Mouse (Mus musculus) heart, postnatal 0 days (tissue): Measurements from ENCODE around the gene Il11ra1. TPM values are rescaled to one million over a fixed set of nuclear protein-coding genes. Genes with fewer than 3 reads are reported as not detected.

Experiments used
- ATAC-seq: fragments of 200-750 bp; cut with Nextera tagmentation; 2 replicates; pipeline ENCODE4 v1.8.0; 2017; ENCODE audit warnings: low read depth, moderate number of reproducible peaks, moderate library complexity; ENCODE audit not compliant: insufficient read depth
- DNase-seq: peaks from one replicate; pipeline ENCODE4 v3.0.0-alpha.2; 2016; ENCODE audit warnings: low spot score
- H3K27ac ChIP-seq: fragments of 300-500 bp; sonication (generic); 2 replicates; pipeline ENCODE4 v1.5.1; 2014; ENCODE audit warnings: low read depth, mild to moderate bottlenecking
- H3K27me3 ChIP-seq: fragments of 300-500 bp; sonication (generic); 2 replicates; pipeline ENCODE4 v1.6.1; 2014; ENCODE audit warnings: low read length, mixed read lengths; ENCODE audit not compliant: control insufficient read depth, insufficient read depth
- H3K36me3 ChIP-seq: fragments of 300-500 bp; sonication (generic); replicated peaks from 2 replicates; pipeline ENCODE4 v1.6.1; 2014; ENCODE audit warnings: low read length, mixed read lengths; ENCODE audit not compliant: control insufficient read depth, insufficient read depth
- H3K4me1 ChIP-seq: fragments of 300-500 bp; sonication (generic); 2 replicates; pipeline ENCODE4 v1.6.1; 2014; ENCODE audit warnings: antibody characterized with exemption; ENCODE audit not compliant: control insufficient read depth, insufficient read depth
- H3K4me2 ChIP-seq: fragments of 300-500 bp; sonication (generic); 2 replicates; pipeline ENCODE4 v1.6.1; 2014; ENCODE audit warnings: low read depth, mild to moderate bottlenecking, low read length, moderate library complexity
- H3K4me3 ChIP-seq: fragments of 300-500 bp; sonication (generic); 2 replicates; pipeline ENCODE4 v1.5.1; 2014; ENCODE audit warnings: low read depth, low read length
- H3K9ac ChIP-seq: fragments of 300-500 bp; sonication (generic); replicated peaks from 2 replicates; pipeline ENCODE4 v1.6.1; 2014; ENCODE audit warnings: low read depth, low read length, mixed read lengths
- H3K9me3 ChIP-seq: fragments of 300-500 bp; sonication (generic); replicated peaks from 2 replicates; pipeline ENCODE4 v1.6.1; 2016; ENCODE audit warnings: low read length; ENCODE audit not compliant: control insufficient read depth
- CTCF ChIP-seq: IDR thresholded peaks from 2 replicates; pipeline ENCODE4 v1.5.1; 2016; ENCODE audit warnings: antibody characterized with exemption, control low read depth, low read depth
- EP300 ChIP-seq: IDR thresholded peaks from 2 replicates; pipeline ENCODE4 v1.6.1; 2016; ENCODE audit warnings: antibody characterized with exemption, low read depth
- WGBS: fragments of 180-500 bp; shearing (Covaris S2); extraction: QIAGEN DNeasy Blood & Tissue Kit; methylation state at CpG from one replicate; pipeline ENCODE4 v1.1.7; 2014; 5-methylcytosine and 5-hydroxymethylcytosine counted together
- polyA plus RNA-seq: library from polyadenylated mRNA; unstranded; fragments of >200 nt; fragmentation: Nextera tagmentation; extraction: Ambion mirVana; gene quantifications from 2 replicates; pipeline ENCODE4 v1.2.1, GENCODE M21; 2015
- total RNA-seq: library from RNA; depleted of rRNA; stranded (reverse); fragments of >200 nt; gene quantifications from 2 replicates; pipeline ENCODE4 v1.2.3, GENCODE M21; 2014; ENCODE audit warnings: low replicate concordance

Gene Il11ra1
- total and polyA plus RNA-seq, 2 experiments from 2014 or later = 104 to 110 TPM

- no peak for ATAC-seq
- no peak for TF ChIP-seq EP300
- no peak for TF ChIP-seq CTCF
- H3K27me3 ChIP-seq = peaks cover 18% of the 10 kb centered on the region
These were observed 4.9 kb downstream of the Il11ra1 start for GRCm38 (mm10) chr4:41704651-41705050.

GRCm38 (mm10) chr4:41705922-41706754 lies 6.3 kb downstream of the Il11ra1 start:
- ATAC-seq = 0 out of 2 replicates have a peak, but pooled peaks have one; percentile 15
- H3K4me2 ChIP-seq = no peak overlapping the region
- H3K4me3 ChIP-seq = no peak overlapping the region
- no peaks in the 10 kb centered on the region for H3K36me3 ChIP-seq
- 54% methylated on average over 19 of the region's 19 CpGs for whole genome bisulfite sequencing
- TF ChIP-seq CTCF (no peak), EP300 (no peak)
- no peak for DNase-seq
- no peaks in the 10 kb centered on the region for H3K9me3 ChIP-seq
- no peak overlapping the region for H3K9ac ChIP-seq
- peaks cover 18% of the 10 kb centered on the region for H3K27me3 ChIP-seq
- no peaks in the 10 kb centered on the region for H3K4me1 ChIP-seq
- H3K27ac ChIP-seq = no peak overlapping the region

More at GRCm38 (mm10) chr4:41704651-41705050, 4.9 kb downstream of the Il11ra1 start:
- 2% methylated on average over 5 of the region's 5 CpGs for WGBS
- no peak for DNase-seq
- Histone ChIP-seq H3K4me3 (no peak overlapping the region), H3K9ac (no peak overlapping the region), H3K4me1 (no peaks in the 10 kb centered on the region), H3K4me2 (no peak overlapping the region), H3K27ac (no peak overlapping the region), H3K36me3 (no peaks in the 10 kb centered on the region), H3K9me3 (no peaks in the 10 kb centered on the region)

- peak; percentile 50 for DNase-seq
- H3K27ac ChIP-seq = no peak overlapping the region
- TF ChIP-seq EP300 = no peak
- TF ChIP-seq CTCF = peak; percentile 53
- 3% methylated on average over 13 of the region's 13 CpGs for WGBS
- H3K4me2 ChIP-seq = no peak overlapping the region
- no peak overlapping the region for H3K9ac ChIP-seq
- H3K27me3 ChIP-seq = peaks cover 18% of the 10 kb centered on the region
- peak; percentile 59 for ATAC-seq
- H3K36me3 ChIP-seq = 0 out of 2 replicates have a peak, but pooled peaks cover 7% of the 10 kb centered on the region
- H3K4me1 ChIP-seq = peaks cover 5% of the 10 kb centered on the region; the same call in 1 of the 2 replicates
- no peak overlapping the region for H3K4me3 ChIP-seq
- H3K9me3 ChIP-seq = no peaks in the 10 kb centered on the region
These were observed 7.3 kb downstream of the Il11ra1 start for GRCm38 (mm10) chr4:41707011-41707535.

GRCm38 (mm10) chr4:41708192-41708745 lies 8.5 kb downstream of the Il11ra1 start:
- Histone ChIP-seq H3K9ac (no peak overlapping the region), H3K4me3 (no peak overlapping the region), H3K4me1 (peaks cover 14% of the 10 kb centered on the region), H3K36me3 (0 out of 2 replicates have a peak, but pooled peaks cover 7% of the 10 kb centered on the region), H3K4me2 (no peak overlapping the region), H3K27ac (no peak overlapping the region), H3K9me3 (no peaks in the 10 kb centered on the region), H3K27me3 (peaks cover 18% of the 10 kb centered on the region)
- 39% methylated on average over 8 of the region's 8 CpGs for WGBS
- ATAC-seq (no peak), DNase-seq (peak; percentile 69)
- peak; percentile 66 for TF ChIP-seq CTCF
- TF ChIP-seq EP300 = no peak

- DNase-seq (no peak), ATAC-seq (no peak)
- no peak overlapping the region for H3K4me3 ChIP-seq
- peaks cover 8% of the 10 kb centered on the region for H3K27me3 ChIP-seq
- no peak overlapping the region for H3K27ac ChIP-seq
- no peaks in the 10 kb centered on the region for H3K9me3 ChIP-seq
- no peak overlapping the region for H3K4me2 ChIP-seq
- 63% methylated on average over 4 of the region's 4 CpGs for WGBS
- H3K4me1 ChIP-seq = peaks cover 18% of the 10 kb centered on the region
- 0 out of 2 replicates have a peak, but pooled peaks cover 7% of the 10 kb centered on the region for H3K36me3 ChIP-seq
- TF ChIP-seq EP300 (no peak), CTCF (no peak)
- no peak overlapping the region for H3K9ac ChIP-seq
These were observed 10.4 kb downstream of the Il11ra1 start for GRCm38 (mm10) chr4:41710229-41710628.
